Mouse (Mus musculus): ENCODE data around the gene Rflnb. TPM values are rescaled to one million over a fixed set of nuclear protein-coding genes. Genes with fewer than 3 reads are reported as not detected.

Gene Rflnb
- polyA plus RNA-seq (2012; rRNA removed), result 15.8 and 18.8 TPM in 2 replicates

DNA sequence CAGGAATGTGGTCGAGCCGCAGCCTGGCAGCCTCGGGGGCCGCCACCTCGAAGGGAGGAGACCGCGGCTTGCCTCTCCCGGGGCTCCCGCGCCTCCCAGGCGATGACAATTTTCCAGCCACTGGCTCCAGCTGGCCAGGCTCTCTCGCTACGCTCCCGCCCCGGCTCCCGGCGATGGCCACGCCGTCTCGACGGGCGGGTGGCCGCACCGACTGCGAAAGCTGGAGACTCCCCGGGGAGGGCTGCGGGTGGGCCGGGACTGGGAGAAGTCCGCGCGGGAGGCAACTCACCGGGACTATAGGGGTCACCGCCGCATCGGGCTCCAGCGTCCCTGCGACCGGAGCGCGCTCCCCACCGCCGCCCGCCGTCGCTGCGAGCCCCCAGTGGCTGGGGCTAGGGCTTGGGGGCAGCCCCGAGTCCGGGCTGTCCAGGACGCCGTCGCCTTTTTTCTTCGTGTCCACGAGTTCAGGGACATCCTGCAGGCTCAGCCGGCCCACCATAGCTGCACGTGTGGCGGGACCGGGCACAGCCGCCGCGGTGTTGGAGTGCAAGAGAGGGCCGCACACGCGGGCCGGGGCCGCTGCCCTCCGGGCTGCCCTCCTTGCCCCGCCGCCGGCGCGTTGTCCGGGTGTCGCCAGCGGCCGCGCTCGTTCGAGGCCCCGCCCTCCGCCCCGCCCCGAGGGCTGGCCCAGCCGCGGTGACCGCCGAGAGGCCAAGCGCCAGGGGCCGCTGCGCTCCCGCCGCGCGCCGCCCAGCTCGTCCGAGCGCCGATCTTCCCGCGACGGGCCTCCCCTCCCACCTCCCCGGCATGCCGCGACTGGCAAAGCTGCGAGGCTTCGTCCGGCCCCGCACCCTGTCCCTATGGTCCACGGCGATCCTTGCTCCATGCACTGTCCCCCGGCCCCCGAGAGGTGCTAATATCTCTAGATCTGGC lies at the start of gene Rflnb:
Gene Rflnb, minus strand, starts transcription at position 644 of the 933 bp plus-strand sequence.
- no peaks in the 10 kb centered on the region for H3K27me3 ChIP-seq (replicated peaks; ENCODE audit: control insufficient read depth, insufficient read depth, low read length)
- H3K27ac ChIP-seq (ENCODE audit: insufficient read depth, low read depth, low read length), result peak within 1 kb of the TSS; percentile 53
- under 1% methylated on average over 111 of the region's 112 CpGs for WGBS
- TF ChIP-seq POLR2A (IDR thresholded peaks at IDR 0.05; ENCODE audit: low read depth, low read length) (peak; percentile 26), CTCF (conservative IDR thresholded peaks at IDR 0.05; ENCODE audit: insufficient read depth, insufficient read length, low read depth, low read length) (peak; percentile 44; the same call in 1 of the 2 replicates)
- H3K36me3 ChIP-seq (ENCODE audit: control insufficient read depth, insufficient read depth, low read length), result no peaks in the 10 kb centered on the region
- peak; percentile 92 for DNase-seq
- peaks cover 4% of the 10 kb centered on the region for H3K4me1 ChIP-seq (ENCODE audit: control insufficient read depth, insufficient read depth, low read length)
- peak within 1 kb of the TSS; percentile 78 for H3K4me3 ChIP-seq (ENCODE audit: insufficient read depth, low read depth, low read length)

- no peak for DNase-seq
- TF ChIP-seq CTCF (conservative IDR thresholded peaks at IDR 0.05; ENCODE audit: insufficient read depth, insufficient read length, low read depth, low read length), result no peak
- H3K4me1 ChIP-seq (ENCODE audit: control insufficient read depth, insufficient read depth, low read length), result peaks cover 10% of the 10 kb centered on the region; the same call in 1 of the 2 replicates
- no peak overlapping the region for H3K4me3 ChIP-seq (ENCODE audit: insufficient read depth, low read depth, low read length)
- H3K27me3 ChIP-seq (replicated peaks; ENCODE audit: control insufficient read depth, insufficient read depth, low read length), result no peaks in the 10 kb centered on the region
- WGBS, result 83% methylated on average over 6 of the region's 6 CpGs
- no peaks in the 10 kb centered on the region for H3K36me3 ChIP-seq (ENCODE audit: control insufficient read depth, insufficient read depth, low read length)
- H3K27ac ChIP-seq (ENCODE audit: insufficient read depth, low read depth, low read length), result no peak overlapping the region
Measured at GRCm38 (mm10) chr11:76077341-76077740, 49.8 kb upstream of the Rflnb start.

DNA sequence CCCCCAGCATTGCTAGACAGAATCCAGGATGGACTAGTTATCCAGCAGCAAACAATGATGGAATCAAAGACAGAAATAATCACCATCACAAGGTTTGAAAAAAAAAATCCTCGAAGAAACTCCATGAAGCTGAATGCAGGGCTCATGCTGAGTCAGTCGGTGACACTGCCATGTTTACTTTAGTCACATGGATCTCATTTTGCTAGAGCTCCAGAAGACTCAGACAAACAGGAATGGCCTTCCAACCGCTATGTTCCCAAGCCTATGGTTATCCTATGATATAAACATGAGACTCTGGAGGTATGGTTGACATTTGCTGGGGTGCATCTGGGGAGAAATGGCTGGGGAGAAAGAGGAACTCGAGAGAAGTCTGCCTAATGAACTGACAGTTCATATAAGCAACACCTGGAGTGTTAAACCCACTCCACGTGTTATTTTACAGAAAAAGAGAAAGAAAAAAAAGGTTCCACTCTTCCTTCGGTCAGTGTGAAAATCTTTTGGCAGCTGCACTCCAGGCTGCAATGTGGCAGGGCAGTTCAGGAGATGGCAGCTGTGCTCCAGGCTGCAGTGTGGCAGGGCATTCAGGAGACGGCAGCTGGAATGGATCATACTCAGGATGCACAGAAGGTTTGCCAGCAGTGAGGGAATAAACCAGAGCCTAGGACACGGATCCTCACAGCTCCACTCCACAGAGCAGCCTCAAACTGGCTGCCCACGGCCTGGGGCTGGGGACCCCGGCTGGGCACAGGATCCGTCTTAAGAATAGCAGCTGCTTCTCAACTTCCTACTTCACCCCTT lies 46.9 kb upstream of the Rflnb start:
- WGBS, result 55% methylated on average over 11 of the region's 11 CpGs
- Histone ChIP-seq H3K27ac (ENCODE audit: insufficient read depth, low read depth, low read length) (no peak overlapping the region), H3K4me3 (ENCODE audit: insufficient read depth, low read depth, low read length) (no peak overlapping the region), H3K36me3 (ENCODE audit: control insufficient read depth, insufficient read depth, low read length) (no peaks in the 10 kb centered on the region), H3K27me3 (replicated peaks; ENCODE audit: control insufficient read depth, insufficient read depth, low read length) (no peaks in the 10 kb centered on the region), H3K4me1 (ENCODE audit: control insufficient read depth, insufficient read depth, low read length) (peaks cover 13% of the 10 kb centered on the region; the same call in 1 of the 2 replicates)
- TF ChIP-seq POLR2A (IDR thresholded peaks at IDR 0.05; ENCODE audit: low read depth, low read length) (no peak), CTCF (conservative IDR thresholded peaks at IDR 0.05; ENCODE audit: insufficient read depth, insufficient read length, low read depth, low read length) (no peak)
- DNase-seq, result no peak

DNA sequence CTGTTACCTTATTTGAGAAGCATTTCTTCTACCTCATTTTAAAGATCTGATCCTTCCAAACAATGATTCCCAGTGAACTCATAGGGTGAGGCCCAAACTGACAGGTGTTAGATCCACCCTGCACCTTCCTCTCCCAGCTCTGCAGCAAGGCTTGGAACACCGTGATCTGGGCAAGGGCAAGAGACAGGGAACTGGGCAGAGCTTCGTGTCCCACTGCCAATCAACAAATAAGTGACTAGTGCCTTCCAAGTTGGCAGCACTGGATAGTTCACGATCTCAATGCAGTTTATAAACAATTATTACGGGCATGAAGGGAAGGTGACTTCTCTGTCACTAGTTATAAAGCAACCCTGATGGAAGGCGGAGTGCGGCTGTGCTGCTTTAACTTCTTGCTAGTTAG lies 42.2 kb upstream of the Rflnb start:
- Histone ChIP-seq H3K4me3 (ENCODE audit: insufficient read depth, low read depth, low read length) (no peak overlapping the region), H3K27ac (ENCODE audit: insufficient read depth, low read depth, low read length) (no peak overlapping the region), H3K27me3 (replicated peaks; ENCODE audit: control insufficient read depth, insufficient read depth, low read length) (no peaks in the 10 kb centered on the region), H3K36me3 (ENCODE audit: control insufficient read depth, insufficient read depth, low read length) (no peaks in the 10 kb centered on the region), H3K4me1 (ENCODE audit: control insufficient read depth, insufficient read depth, low read length) (peaks cover 11% of the 10 kb centered on the region; the same call in 1 of the 2 replicates)
- DNase-seq, result peak; percentile 37
- TF ChIP-seq POLR2A (IDR thresholded peaks at IDR 0.05; ENCODE audit: low read depth, low read length) (no peak), CTCF (conservative IDR thresholded peaks at IDR 0.05; ENCODE audit: insufficient read depth, insufficient read length, low read depth, low read length) (no peak)
- WGBS, result 63% methylated on average over 6 of the region's 6 CpGs

- H3K4me1 ChIP-seq (ENCODE audit: control insufficient read depth, insufficient read depth, low read length), result peaks cover 3% of the 10 kb centered on the region; the same call in 1 of the 2 replicates
- no peak overlapping the region for H3K27ac ChIP-seq (ENCODE audit: insufficient read depth, low read depth, low read length)
- H3K36me3 ChIP-seq (ENCODE audit: control insufficient read depth, insufficient read depth, low read length), result no peaks in the 10 kb centered on the region
- no peaks in the 10 kb centered on the region for H3K27me3 ChIP-seq (replicated peaks; ENCODE audit: control insufficient read depth, insufficient read depth, low read length)
- TF ChIP-seq CTCF (conservative IDR thresholded peaks at IDR 0.05; ENCODE audit: insufficient read depth, insufficient read length, low read depth, low read length), result no peak
- no peak for TF ChIP-seq POLR2A (IDR thresholded peaks at IDR 0.05; ENCODE audit: low read depth, low read length)
- no peak overlapping the region for H3K4me3 ChIP-seq (ENCODE audit: insufficient read depth, low read depth, low read length)
- WGBS, result 80% methylated on average over 15 of the region's 15 CpGs
- no peak for DNase-seq
Measured at GRCm38 (mm10) chr11:76066563-76067156, 39.1 kb upstream of the Rflnb start.

DNA sequence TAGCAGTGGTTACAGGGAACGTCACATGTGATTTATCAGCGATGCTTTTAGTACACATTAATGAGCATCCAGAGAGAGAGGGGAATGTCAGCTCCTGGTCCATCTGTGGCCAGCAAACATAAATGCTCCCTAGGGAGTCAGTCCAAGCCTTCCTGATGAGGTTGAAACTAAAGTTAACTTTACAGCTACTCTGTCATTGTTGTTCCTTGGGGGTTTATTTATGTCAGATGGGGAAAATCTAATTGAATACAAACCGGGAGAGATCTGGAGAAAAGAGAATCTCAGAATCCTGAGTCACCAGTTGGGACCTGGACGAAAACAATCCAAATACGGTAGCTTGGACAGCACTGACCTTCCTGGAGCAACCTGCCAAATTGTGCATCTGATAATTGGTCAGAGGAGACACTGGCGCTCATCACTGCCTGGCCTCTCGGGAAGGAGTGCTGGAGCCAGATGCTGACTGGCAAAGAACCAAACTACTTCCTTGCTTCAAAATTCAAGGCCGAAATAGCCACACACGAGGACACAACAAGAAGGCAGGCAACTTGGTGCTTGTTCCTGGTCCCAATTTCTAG lies 38.0 kb upstream of the Rflnb start:
- H3K4me1 ChIP-seq (ENCODE audit: control insufficient read depth, insufficient read depth, low read length), result peaks cover 6% of the 10 kb centered on the region; the same call in 1 of the 2 replicates
- peak; percentile 86 for DNase-seq
- H3K4me3 ChIP-seq (ENCODE audit: insufficient read depth, low read depth, low read length), result no peak overlapping the region
- peak overlapping the region; percentile 48; the same call in 1 of the 2 replicates for H3K27ac ChIP-seq (ENCODE audit: insufficient read depth, low read depth, low read length)
- no peaks in the 10 kb centered on the region for H3K36me3 ChIP-seq (ENCODE audit: control insufficient read depth, insufficient read depth, low read length)
- WGBS, result 62% methylated on average over 9 of the region's 9 CpGs
- TF ChIP-seq CTCF (conservative IDR thresholded peaks at IDR 0.05; ENCODE audit: insufficient read depth, insufficient read length, low read depth, low read length) (no peak), POLR2A (IDR thresholded peaks at IDR 0.05; ENCODE audit: low read depth, low read length) (no peak)
- H3K27me3 ChIP-seq (replicated peaks; ENCODE audit: control insufficient read depth, insufficient read depth, low read length), result no peaks in the 10 kb centered on the region

All from kidney, adult 2 months (tissue).